Mouse (Mus musculus) midbrain, embryonic 13.5 days (tissue): ENCODE data around the gene Hmbs. TPM values are rescaled to one million over a fixed set of nuclear protein-coding genes. Genes with fewer than 3 reads are reported as not detected.
"Not testable (repeated sequence)": the region's sequence is repeated elsewhere in the genome, so short reads cannot be mapped to it uniquely, and the experiment has no call there.

ENCODE experiments used
- ATAC-seq: fragments of 200-750 bp; cut with Nextera tagmentation; 2 replicates; pipeline ENCODE4 v1.8.0; 2017; ENCODE audit warnings: mild to moderate bottlenecking, moderate TSS enrichment, moderate library complexity
- H3K27ac ChIP-seq: fragments of 300-500 bp; sonication (generic); 2 replicates; pipeline ENCODE4 v1.5.1; 2015; ENCODE audit warnings: inconsistent platforms, mild to moderate bottlenecking, moderate library complexity
- H3K27me3 ChIP-seq: fragments of 300-500 bp; sonication (generic); 2 replicates; pipeline ENCODE4 v1.6.1; 2015; ENCODE audit warnings: mild to moderate bottlenecking, inconsistent platforms
- H3K36me3 ChIP-seq: fragments of 300-500 bp; sonication (generic); 2 replicates; pipeline ENCODE4 v1.6.1; 2015; ENCODE audit warnings: mild to moderate bottlenecking, inconsistent platforms
- H3K4me1 ChIP-seq: fragments of 300-500 bp; sonication (generic); replicated peaks from 2 replicates; pipeline ENCODE4 v1.6.1; 2015; ENCODE audit warnings: inconsistent platforms
- H3K4me2 ChIP-seq: fragments of 300-500 bp; sonication (generic); replicated peaks from 2 replicates; pipeline ENCODE4 v1.6.1; 2015; ENCODE audit warnings: moderate library complexity, mild to moderate bottlenecking, inconsistent platforms
- H3K4me3 ChIP-seq: fragments of 300-500 bp; sonication (generic); replicated peaks from 2 replicates; pipeline ENCODE4 v1.5.1; 2015; ENCODE audit warnings: mild to moderate bottlenecking, inconsistent platforms
- H3K9ac ChIP-seq: fragments of 300-500 bp; sonication (generic); replicated peaks from 2 replicates; pipeline ENCODE4 v1.6.1; 2015; ENCODE audit warnings: mild to moderate bottlenecking, inconsistent platforms
- H3K9me3 ChIP-seq: fragments of 300-500 bp; sonication (generic); 2 replicates; pipeline ENCODE4 v1.6.1; 2016; ENCODE audit warnings: mild to moderate bottlenecking, inconsistent platforms
- whole genome bisulfite sequencing: fragments of 180-500 bp; shearing (Covaris S2); methylation state at CpG from one replicate; pipeline ENCODE4 v1.1.7; 2015; 5-methylcytosine and 5-hydroxymethylcytosine counted together
- polyA plus RNA-seq: library from polyadenylated mRNA; unstranded; fragments of >200 nt; fragmentation: Nextera tagmentation; extraction: Ambion mirVana; gene quantifications from 2 replicates; pipeline ENCODE4 v1.2.1, GENCODE M21; 2015

The Hmbs gene
- polyA plus RNA-seq, 1 experiment from 2014 or later = 72.9 TPM

- Histone ChIP-seq H3K4me3 (peak overlapping the region; percentile 96), H3K36me3 (peaks cover 25% of the 10 kb centered on the region), H3K27ac (peak overlapping the region; percentile 72; the same call in 1 of the 2 replicates)
These were observed 17.9 kb upstream of the Hmbs start for GRCm38 (mm10) chr9:44361931-44362330.

DNA sequence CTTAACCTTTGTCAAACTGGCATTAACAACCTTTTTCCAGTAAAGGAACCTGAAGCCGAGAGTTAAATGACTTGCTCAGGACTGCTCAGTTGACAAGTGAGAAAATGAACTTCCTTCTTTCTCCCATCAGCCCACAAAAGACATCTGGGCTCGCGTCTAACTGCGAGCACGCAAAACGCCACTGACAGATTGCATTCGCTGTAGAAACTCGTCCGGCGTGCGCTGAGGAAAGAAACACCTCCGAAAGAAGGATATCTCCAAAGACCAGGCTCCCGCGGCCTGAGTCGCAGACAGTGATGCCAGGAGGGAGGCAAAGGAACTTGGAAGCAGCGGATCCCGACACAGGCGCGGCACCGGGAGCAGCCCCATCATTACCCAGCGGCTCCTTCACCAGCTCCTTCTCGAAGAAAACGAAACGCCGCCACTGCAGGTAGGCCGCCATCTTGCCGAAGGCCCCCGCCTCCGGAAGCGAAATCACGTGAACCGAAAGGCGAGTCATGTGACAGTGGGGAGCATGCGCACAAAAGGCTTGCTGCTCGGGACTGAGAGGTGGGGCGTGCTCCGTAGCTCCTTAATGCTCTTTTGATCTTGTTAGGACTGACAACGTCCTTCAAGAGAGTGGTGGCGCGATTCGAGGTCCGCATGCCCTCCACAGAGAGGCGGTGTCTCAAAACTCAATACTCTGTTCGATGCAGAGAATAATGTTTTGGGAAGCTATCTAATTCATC lies 17.3 kb upstream of the Hmbs start, which contains the start of gene Vps11:
TSS of gene Vps11 (minus strand) at position 481 of the 728 bp plus-strand sequence.
- WGBS = 1% methylated on average over 44 of the region's 44 CpGs
- H3K9me3 ChIP-seq = no peaks in the 10 kb centered on the region
- ATAC-seq = peak; percentile 96
- H3K36me3 ChIP-seq = peaks cover 31% of the 10 kb centered on the region
- peak within 1 kb of the TSS; percentile 96 for H3K4me3 ChIP-seq
- H3K27ac ChIP-seq = peak within 1 kb of the TSS; percentile 72
- H3K4me1 ChIP-seq = peaks cover 14% of the 10 kb centered on the region
- H3K9ac ChIP-seq = peak within 1 kb of the TSS; percentile 93
- peak within 1 kb of the TSS; percentile 82 for H3K4me2 ChIP-seq
- H3K27me3 ChIP-seq = no peaks in the 10 kb centered on the region

More at GRCm38 (mm10) chr9:44361931-44362330, 17.9 kb upstream of the Hmbs start:
- Histone ChIP-seq H3K9ac (0 out of 2 replicates have a peak overlapping the region, but pooled peaks have one; percentile 93), H3K4me1 (peaks cover 13% of the 10 kb centered on the region), H3K4me2 (peak overlapping the region; percentile 82)
- H3K9me3 ChIP-seq, H3K27me3 ChIP-seq: not testable (repeated sequence)
- peak; percentile 59 for ATAC-seq
- WGBS = 42% methylated on average over 4 of the region's 4 CpGs

- Histone ChIP-seq H3K4me2 (no peak overlapping the region), H3K27me3 (no peaks in the 10 kb centered on the region), H3K27ac (no peak overlapping the region), H3K4me3 (no peak overlapping the region), H3K4me1 (peaks cover 14% of the 10 kb centered on the region), H3K9ac (no peak overlapping the region), H3K36me3 (peaks cover 72% of the 10 kb centered on the region), H3K9me3 (no peaks in the 10 kb centered on the region)
- WGBS = 81% methylated on average over 4 of the region's 4 CpGs
- ATAC-seq = no peak
These were observed 13.2 kb upstream of the Hmbs start for GRCm38 (mm10) chr9:44357207-44357606.

DNA sequence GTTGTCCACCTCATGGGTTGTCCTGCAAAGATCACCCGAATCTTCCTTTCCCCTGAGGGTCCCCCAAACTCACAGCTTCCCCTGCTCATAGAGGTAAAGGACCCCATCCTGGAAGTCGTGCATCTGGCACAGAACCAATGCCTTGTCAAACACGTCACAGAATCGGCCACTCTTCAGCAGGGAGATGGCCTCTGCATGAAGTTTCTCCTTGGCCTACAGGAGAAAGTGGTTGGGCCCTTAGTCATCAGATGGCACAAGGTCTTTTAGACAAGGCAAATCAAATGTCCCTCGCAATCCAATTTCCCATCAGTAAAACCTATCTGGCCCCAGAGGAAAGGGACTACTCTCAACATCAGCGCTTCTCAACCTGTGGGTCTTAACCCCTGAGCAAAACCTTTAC lies 9.1 kb upstream of the Hmbs start:
- H3K4me1 ChIP-seq = 0 out of 2 replicates have a peak, but pooled peaks cover 3% of the 10 kb centered on the region
- no peaks in the 10 kb centered on the region for H3K9me3 ChIP-seq
- H3K27ac ChIP-seq = no peak overlapping the region
- no peak overlapping the region for H3K4me3 ChIP-seq
- no peaks in the 10 kb centered on the region for H3K27me3 ChIP-seq
- H3K36me3 ChIP-seq = peaks cover 96% of the 10 kb centered on the region
- H3K9ac ChIP-seq = no peak overlapping the region
- no peak for ATAC-seq
- WGBS = 97% methylated on average over 6 of the region's 6 CpGs
- no peak overlapping the region for H3K4me2 ChIP-seq

DNA sequence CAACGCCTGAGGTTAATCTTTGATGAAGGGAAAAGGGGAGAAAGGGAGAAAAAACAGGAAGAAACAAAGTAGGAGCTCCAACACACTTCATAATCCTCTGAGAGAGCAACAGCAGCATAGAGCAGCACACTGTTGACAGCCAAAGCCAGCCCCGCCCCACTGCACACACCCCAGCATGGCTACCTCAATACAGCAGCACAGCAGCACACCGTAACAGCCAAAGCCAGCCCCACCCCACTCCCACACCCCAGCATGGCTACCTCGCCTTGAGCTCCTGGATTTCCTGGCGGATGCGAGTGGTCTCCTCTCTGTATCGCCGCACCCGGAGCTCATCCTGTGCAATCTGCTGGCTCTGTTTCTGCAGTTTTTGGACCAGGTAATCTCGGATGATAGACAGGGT lies 8.3 kb upstream of the Hmbs start:
- Histone ChIP-seq H3K4me2 (no peak overlapping the region), H3K27me3 (no peaks in the 10 kb centered on the region), H3K36me3 (peaks cover 98% of the 10 kb centered on the region), H3K27ac (no peak overlapping the region), H3K9me3 (no peaks in the 10 kb centered on the region), H3K4me3 (no peak overlapping the region), H3K9ac (no peak overlapping the region), H3K4me1 (0 out of 2 replicates have a peak, but pooled peaks cover 3% of the 10 kb centered on the region)
- no peak for ATAC-seq
- 92% methylated on average over 10 of the region's 10 CpGs for WGBS

GRCm38 (mm10) chr9:44351396-44351795 lies 7.4 kb upstream of the Hmbs start:
- no peak overlapping the region for H3K27ac ChIP-seq
- 98% methylated on average over 4 of the region's 4 CpGs for WGBS
- peaks cover 97% of the 10 kb centered on the region for H3K36me3 ChIP-seq
- H3K27me3 ChIP-seq = no peaks in the 10 kb centered on the region
- no peaks in the 10 kb centered on the region for H3K9me3 ChIP-seq
- H3K4me3 ChIP-seq = no peak overlapping the region
- ATAC-seq = no peak
- no peak overlapping the region for H3K9ac ChIP-seq
- no peak overlapping the region for H3K4me2 ChIP-seq
- no peaks in the 10 kb centered on the region for H3K4me1 ChIP-seq

DNA sequence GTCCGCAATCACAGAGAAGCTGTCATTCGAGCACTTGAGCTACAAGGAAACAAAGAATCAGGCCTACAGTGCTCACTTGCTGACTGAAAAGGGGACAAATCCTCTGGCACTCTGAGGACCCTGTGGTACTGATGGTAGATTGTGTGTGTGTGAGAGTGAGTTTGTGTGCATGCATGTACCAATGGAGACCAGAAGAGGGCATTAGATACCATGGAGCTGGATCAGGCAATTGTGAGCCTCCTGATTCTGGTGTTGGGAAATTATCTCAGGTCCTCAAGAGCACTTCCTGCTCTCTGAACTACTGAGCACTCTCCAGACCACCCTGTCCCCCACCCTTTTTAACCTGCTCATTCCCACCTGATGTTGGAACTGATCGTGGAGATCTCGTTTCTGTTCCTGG lies 4.5 kb upstream of the Hmbs start:
- Histone ChIP-seq H3K9ac (no peak overlapping the region), H3K9me3 (no peaks in the 10 kb centered on the region), H3K27ac (no peak overlapping the region), H3K4me3 (no peak overlapping the region), H3K4me1 (no peaks in the 10 kb centered on the region), H3K4me2 (no peak overlapping the region), H3K36me3 (peaks cover 73% of the 10 kb centered on the region), H3K27me3 (no peaks in the 10 kb centered on the region)
- no peak for ATAC-seq
- 98% methylated on average over 4 of the region's 4 CpGs for WGBS

DNA sequence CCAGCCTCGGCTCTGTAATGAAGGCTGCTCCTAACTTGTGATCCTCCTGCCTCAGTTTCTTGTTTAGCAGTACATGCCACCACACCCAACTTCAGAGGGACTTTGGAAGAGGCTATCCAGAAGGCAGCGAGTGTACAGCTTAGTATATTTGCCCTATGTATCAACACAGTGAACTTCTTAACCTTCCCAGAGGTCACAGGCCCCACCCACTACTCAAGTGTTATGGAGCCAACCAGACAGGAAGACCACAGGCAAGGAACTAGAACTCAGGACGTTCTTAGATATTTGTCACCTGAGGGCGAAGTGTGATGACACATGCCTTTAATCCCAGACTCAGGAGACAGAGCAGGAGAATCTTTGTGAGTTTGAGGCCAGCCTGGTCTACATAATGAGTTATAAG lies 3.6 kb upstream of the Hmbs start:
- 86% methylated on average over 4 of the region's 4 CpGs for WGBS
- Histone ChIP-seq H3K9ac (no peak overlapping the region), H3K27ac (no peak overlapping the region), H3K4me2 (no peak overlapping the region), H3K36me3 (peaks cover 64% of the 10 kb centered on the region), H3K4me3 (no peak overlapping the region), H3K27me3 (no peaks in the 10 kb centered on the region), H3K4me1 (peaks cover 9% of the 10 kb centered on the region), H3K9me3 (no peaks in the 10 kb centered on the region)
- no peak for ATAC-seq

DNA sequence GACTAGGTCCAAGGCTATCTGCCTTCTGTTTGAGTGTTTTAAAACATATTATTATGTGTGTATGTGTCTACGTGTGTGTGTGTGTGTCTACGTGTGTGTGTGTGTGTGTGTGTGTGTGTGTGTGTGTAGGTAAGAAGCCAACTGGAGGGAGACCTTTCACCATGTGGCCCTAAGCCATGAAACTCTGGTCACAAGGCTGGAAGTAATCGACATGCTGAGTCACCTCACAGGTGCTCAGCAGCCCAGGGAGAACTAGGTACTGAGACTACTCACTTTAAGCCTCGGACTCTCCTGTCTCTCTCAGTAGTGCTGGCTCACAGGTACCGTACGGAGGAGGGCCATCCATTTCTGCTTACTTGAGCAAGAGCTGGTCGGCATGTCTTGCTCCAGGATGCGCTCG lies 3.1 kb upstream of the Hmbs start:
- H3K27me3 ChIP-seq = no peaks in the 10 kb centered on the region
- H3K36me3 ChIP-seq = peaks cover 59% of the 10 kb centered on the region
- no peak overlapping the region for H3K4me2 ChIP-seq
- no peak overlapping the region for H3K9ac ChIP-seq
- ATAC-seq = no peak
- H3K4me3 ChIP-seq = no peak overlapping the region
- no peaks in the 10 kb centered on the region for H3K9me3 ChIP-seq
- no peak overlapping the region for H3K27ac ChIP-seq
- WGBS = 88% methylated on average over 9 of the region's 9 CpGs
- peaks cover 14% of the 10 kb centered on the region for H3K4me1 ChIP-seq

- H3K4me1 ChIP-seq = peaks cover 16% of the 10 kb centered on the region
- H3K27me3 ChIP-seq = no peaks in the 10 kb centered on the region
- peaks cover 46% of the 10 kb centered on the region for H3K36me3 ChIP-seq
- no peak overlapping the region for H3K9ac ChIP-seq
- no peak for ATAC-seq
- H3K27ac ChIP-seq = no peak overlapping the region
- no peak overlapping the region for H3K4me2 ChIP-seq
- no peak overlapping the region for H3K4me3 ChIP-seq
- H3K9me3 ChIP-seq = no peaks in the 10 kb centered on the region
- 83% methylated on average over 6 of the region's 6 CpGs for WGBS
These were observed 1.8 kb upstream of the Hmbs start for GRCm38 (mm10) chr9:44345570-44346433.

GRCm38 (mm10) chr9:44343290-44343689 lies 738 bp downstream of the Hmbs start:
- Histone ChIP-seq H3K9me3 (no peaks in the 10 kb centered on the region), H3K4me1 (peaks cover 16% of the 10 kb centered on the region), H3K27me3 (no peaks in the 10 kb centered on the region), H3K9ac (peak overlapping the region; percentile 80), H3K27ac (peak overlapping the region; percentile 98), H3K36me3 (peaks cover 41% of the 10 kb centered on the region), H3K4me3 (peak overlapping the region; percentile 83), H3K4me2 (peak overlapping the region; percentile 69)
- no peak for ATAC-seq
- WGBS = 14% methylated on average over 6 of the region's 6 CpGs

DNA sequence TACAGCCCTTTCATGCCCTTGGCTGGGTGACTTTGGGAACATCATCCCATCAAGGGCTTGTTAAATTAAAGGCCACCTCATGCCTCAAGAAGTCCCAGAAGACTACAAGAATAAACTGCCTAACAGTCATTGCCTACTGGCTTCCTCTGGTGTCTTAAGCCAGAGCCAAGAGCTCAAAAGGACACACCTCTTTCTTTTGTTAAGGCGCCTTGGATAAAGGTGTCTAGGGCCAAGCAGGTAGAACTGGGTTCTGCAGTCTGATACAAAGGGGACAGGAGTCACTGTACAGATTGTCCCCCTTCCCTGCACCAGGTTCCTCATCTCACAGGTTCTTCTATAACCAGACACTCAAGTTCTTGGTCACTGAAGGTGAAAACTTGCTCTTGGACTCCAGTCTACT lies 1.4 kb downstream of the Hmbs start:
- peaks cover 19% of the 10 kb centered on the region for H3K4me1 ChIP-seq
- 89% methylated on average over 1 of the region's 1 CpGs for WGBS
- peak overlapping the region; percentile 80; the same call in 1 of the 2 replicates for H3K9ac ChIP-seq
- no peaks in the 10 kb centered on the region for H3K9me3 ChIP-seq
- no peak overlapping the region for H3K4me3 ChIP-seq
- H3K27me3 ChIP-seq = no peaks in the 10 kb centered on the region
- H3K27ac ChIP-seq = no peak overlapping the region
- ATAC-seq = no peak
- H3K36me3 ChIP-seq = peaks cover 37% of the 10 kb centered on the region
- peak overlapping the region; percentile 69 for H3K4me2 ChIP-seq
